15 mouse cellular contexts compared by ENCODE assay signal in the genomic region with DNA sequence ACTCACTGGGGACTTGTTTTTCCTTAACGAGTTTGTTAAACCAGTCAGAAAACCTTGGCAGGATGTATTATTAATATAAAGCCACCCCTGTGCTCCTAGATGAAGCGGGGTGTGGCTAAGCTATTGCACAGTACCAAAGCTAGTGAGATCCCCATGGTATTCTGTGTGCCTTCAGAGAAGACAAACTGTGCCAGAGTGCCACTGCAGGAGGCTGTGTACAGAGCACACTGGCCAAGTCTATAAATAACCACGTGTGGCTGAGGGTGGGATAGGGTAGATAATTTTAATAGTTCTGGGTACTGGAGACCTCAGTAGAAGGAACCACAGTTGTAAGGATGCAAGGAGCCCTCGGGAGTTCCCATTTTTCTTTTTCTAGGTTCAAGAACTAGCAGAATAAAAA. TPM values are rescaled to one million over a fixed set of nuclear protein-coding genes. Genes with fewer than 3 reads are reported as not detected.
DNase-seq lines count a peak whose midpoint lies in the region; ATAC-seq and TF ChIP-seq lines count a peak whose summit lies in the region.
"Had no signal": no experiment of that assay in that cellular context is flagged by ENCODE, and none has a peak within 500 bp of the region (broad histone marks: within the 10 kb centered on the region; RNA-seq: fewer than 3 reads in every experiment).

No protein-coding gene starts in this region.

- no peaks in the 10 kb centered on the region for H3K27me3 ChIP-seq in MEL (ENCODE audit: control insufficient read depth in 1 of 2, insufficient read depth in 2 of 2, low read length in 2 of 2)
- no peaks in the 10 kb centered on the region for H3K27me3 ChIP-seq in heart, postnatal 0 days (ENCODE audit: control insufficient read depth, insufficient read depth, low read length)
- H3K27me3 ChIP-seq: midbrain, embryonic 12.5 days had no signal

- no peak for TF ChIP-seq POLR2A in MEL (IDR thresholded peaks at IDR 0.05; ENCODE audit: control insufficient read depth in 1 of 2, insufficient read depth in 1 of 2, low read depth in 1 of 2, low read length in 2 of 2, poor library complexity in 1 of 2)

- peak; percentile 15 to 36 for DNase-seq in cerebellum, postnatal 10 days
- no peak for DNase-seq in cerebellum, adult 9-11 months
- peak; percentile 15 for DNase-seq in layer of hippocampus, adult 11-12 months (ENCODE audit: low spot score)
- no peak for DNase-seq in layer of hippocampus, adult 9-10 months (ENCODE audit: low spot score)
- peak; percentile 42 for DNase-seq in MEL (ENCODE audit: low read depth, low spot score)
- peak; percentile 60 for DNase-seq in heart, postnatal 0 days (ENCODE audit: low spot score)
- DNase-seq in left cerebral cortex, postnatal 36 days (ENCODE audit: low spot score in 2 of 2), result no peak
- DNase-seq in lung, postnatal 14 days, result no peak
- DNase-seq: lung, adult 18-20 months; right cerebral cortex, postnatal 25 days; thymus, postnatal 36 days had no signal

- no peak overlapping the region for H3K27ac ChIP-seq in MEL (ENCODE audit: control insufficient read depth, low read depth, low read length)
- H3K27ac ChIP-seq in heart, postnatal 0 days (ENCODE audit: low read depth), result peak overlapping the region; percentile 71
- H3K27ac ChIP-seq: kidney, postnatal 0 days; midbrain, embryonic 12.5 days had no signal

- no peak overlapping the region for H3K4me2 ChIP-seq in heart, postnatal 0 days (ENCODE audit: low read depth, low read length)
- H3K4me2 ChIP-seq: midbrain, embryonic 12.5 days had no signal

- no peak overlapping the region for H3K9ac ChIP-seq in MEL (ENCODE audit: control insufficient read depth, low read depth, low read length, poor library complexity, severe bottlenecking)
- no peak overlapping the region for H3K9ac ChIP-seq in heart, postnatal 0 days (replicated peaks; ENCODE audit: low read depth, low read length)
- H3K9ac ChIP-seq: midbrain, embryonic 12.5 days had no signal

- 27% methylated on average over 4 of the region's 4 CpGs for WGBS in heart, postnatal 0 days

- H3K36me3 ChIP-seq in MEL (ENCODE audit: control insufficient read depth in 1 of 2, insufficient read depth in 2 of 2, low read length in 2 of 2), result no peaks in the 10 kb centered on the region
- H3K36me3 ChIP-seq in heart, postnatal 0 days (replicated peaks; ENCODE audit: control insufficient read depth, insufficient read depth, low read length), result no peaks in the 10 kb centered on the region
- H3K36me3 ChIP-seq: midbrain, embryonic 12.5 days had no signal

- H3K9me3 ChIP-seq in MEL (replicated peaks; ENCODE audit: insufficient read depth, low read length), result no peaks in the 10 kb centered on the region
- H3K9me3 ChIP-seq in heart, postnatal 0 days (replicated peaks; ENCODE audit: control insufficient read depth, low read length), result no peaks in the 10 kb centered on the region
- H3K9me3 ChIP-seq: midbrain, embryonic 12.5 days had no signal

- no peaks in the 10 kb centered on the region for H3K79me2 ChIP-seq in MEL (ENCODE audit: control insufficient read depth, insufficient read depth, low read length, poor library complexity)

- H3K4me3 ChIP-seq in MEL (ENCODE audit: control insufficient read depth in 1 of 2, insufficient read depth in 1 of 2, low read depth in 2 of 2, low read length in 2 of 2), result no peak overlapping the region
- no peak overlapping the region for H3K4me3 ChIP-seq in heart, postnatal 0 days (ENCODE audit: low read depth, low read length)
- H3K4me3 ChIP-seq: erythroblast, embryonic 14.5 days; midbrain, embryonic 12.5 days had no signal

- no peak for TF ChIP-seq CTCF in MEL (IDR thresholded peaks at IDR 0.05 in 2 of 3, conservative IDR thresholded peaks at IDR 0.05 in 1 of 3; ENCODE audit: control insufficient read depth in 1 of 3, insufficient read depth in 1 of 3, low read depth in 2 of 3, low read length in 3 of 3, poor library complexity in 1 of 3, severe bottlenecking in 1 of 3)
- TF ChIP-seq CTCF in heart, postnatal 0 days (IDR thresholded peaks at IDR 0.05; ENCODE audit: low read depth), result no peak

- H3K4me1 ChIP-seq in MEL (ENCODE audit: control insufficient read depth in 1 of 2, insufficient read depth in 2 of 2, low read length in 2 of 2), result peaks cover 5% of the 10 kb centered on the region in 2 experiments
- H3K4me1 ChIP-seq in heart, postnatal 0 days (ENCODE audit: control insufficient read depth, insufficient read depth), result peaks cover 14% of the 10 kb centered on the region

- peak in 1 of 2 experiments; percentile 44; a peak in 2 of 4 replicates for TF ChIP-seq EP300 in MEL (IDR thresholded peaks at IDR 0.05; ENCODE audit: low read depth in 1 of 2, low read length in 2 of 2)
- TF ChIP-seq EP300 in heart, postnatal 0 days (IDR thresholded peaks at IDR 0.05; ENCODE audit: low read depth), result no peak

- no peak for TF ChIP-seq RAD21 in MEL (IDR thresholded peaks at IDR 0.05; ENCODE audit: low read depth, low read length)

- peak; percentile 97 for ATAC-seq in heart, postnatal 0 days (ENCODE audit: insufficient read depth, low read depth)
- ATAC-seq: activated CD4-positive, CD25-positive, alpha-beta regulatory T cell, adult 4 months had no signal

- intact Hi-C loops in left cerebral cortex, postnatal 36 days (cut with DNase I), result no loop called here

TF ChIP-seq in MEL, 35 proteins besides CTCF, POLR2A, EP300 and RAD21:
- TF ChIP-seq RCOR1 (IDR thresholded peaks at IDR 0.05; ENCODE audit: low read depth, low read length) (no peak), JUND (IDR thresholded peaks at IDR 0.05; ENCODE audit: low read depth, low read length) (no peak), MEF2A (IDR thresholded peaks at IDR 0.05; ENCODE audit: extremely low read depth, insufficient replicate concordance, low read depth, low read length, poor library complexity, severe bottlenecking) (peak; percentile 69; the same call in 1 of the 2 replicates), GABPA (IDR thresholded peaks at IDR 0.05; ENCODE audit: low read depth, low read length) (no peak), ETS1 (IDR thresholded peaks at IDR 0.05; ENCODE audit: low read depth, low read length) (peak; percentile 55), CHD2 (IDR thresholded peaks at IDR 0.05; ENCODE audit: low read length) (no peak), TCF12 (IDR thresholded peaks at IDR 0.05; ENCODE audit: low read depth, low read length) (no peak), NRF1 (IDR thresholded peaks at IDR 0.05; ENCODE audit: insufficient read depth, low read depth, low read length, poor library complexity, severe bottlenecking) (no peak), USF1 (IDR thresholded peaks at IDR 0.05; ENCODE audit: low read depth, low read length) (0 out of 2 replicates have a peak, but pooled peaks have one; percentile 29)

RNA-seq across cellular contexts. Expression of a gene that starts 54.7 kb away (rescaled TPM):
- total RNA-seq in MEL (2012; rRNA removed), result 66.6 and 74.9 TPM in 2 replicates
- 10 to 100 TPM in 1 of 2 experiments, not detected in 1; 88.6 TPM for polyA plus RNA-seq in MEL (2012; ENCODE audit: insufficient read depth in 1 of 2, insufficient read length in 2 of 2, low read depth in 1 of 2, low replicate concordance in 2 of 2, missing spikeins in 1 of 2)
- total RNA-seq in heart, postnatal 0 days (2014; rRNA removed; ENCODE audit: low replicate concordance), result 16.7 and 22.9 TPM in 2 replicates
- 32.8 and 37.4 TPM in 2 replicates for polyA plus RNA-seq in heart, postnatal 0 days (2015; fragmentation: Nextera tagmentation; extraction: Ambion mirVana)
- total RNA-seq in left cerebral cortex, postnatal 36 days (2021), result 10 to 100 TPM; 69.4 to 90.6 TPM

Comparison
In these comparisons a context has a peak if more than half of its experiments do, and no peak if none do; other contexts are left out.
1. DNase-seq: peak in cerebellum, postnatal 10 days (2 of 2), layer of hippocampus, adult 11-12 months (single experiment), MEL (single experiment) and heart, postnatal 0 days (single experiment); none in cerebellum, adult 9-11 months (single experiment), layer of hippocampus, adult 9-10 months (single experiment), left cerebral cortex, postnatal 36 days (0 of 2) and lung, postnatal 14 days (single experiment).